Mouse (Mus musculus): ENCODE data around the gene 3110040M04Rik.
"Not testable (repeated sequence)": the region's sequence is repeated elsewhere in the genome, so short reads cannot be mapped to it uniquely, and the experiment has no call there.

GRCm38 (mm10) chr1:151192075-151192474 is 11.8 kb upstream of the 3110040M04Rik start, which contains the start of gene Gm8947:
- TF ChIP-seq POLR2A (IDR thresholded peaks at IDR 0.05; ENCODE audit: insufficient read depth, low read length); EP300 (IDR thresholded peaks at IDR 0.05; ENCODE audit: insufficient read depth, low read depth, low read length): not testable (repeated sequence)
